Mouse (Mus musculus) neural tube, embryonic 11.5 days (tissue): ENCODE measurements at regions not wholly inside any gene's neighbourhood (a gene's known extent, or its start where the extent isn't known, plus 50 kb on each side); places are given as distances from the start of the nearest gene placed in this dataset.
"Not testable (repeated sequence)": the region's sequence is repeated elsewhere in the genome, so short reads cannot be mapped to it uniquely, and the experiment has no call there.

Source experiments
- ATAC-seq: fragments of 200-750 bp; cut with Nextera tagmentation; 2 replicates; pipeline ENCODE4 v1.8.0; 2017; ENCODE audit warnings: moderate number of reproducible peaks, mild to moderate bottlenecking, moderate TSS enrichment, moderate library complexity; ENCODE audit not compliant: insufficient read depth, low FRiP score, low TSS enrichment
- DNase-seq: peaks from one replicate; pipeline ENCODE4 v3.0.0-alpha.2; 2015; ENCODE audit warnings: low spot score
- H3K27ac ChIP-seq: fragments of 300-500 bp; sonication (generic); 2 replicates; pipeline ENCODE4 v1.5.1; 2014; ENCODE audit warnings: low read depth, mild to moderate bottlenecking, low read length
- H3K27me3 ChIP-seq: fragments of 300-500 bp; sonication (generic); 2 replicates; pipeline ENCODE4 v1.6.1; 2014; ENCODE audit warnings: mild to moderate bottlenecking, low read length, mixed read lengths; ENCODE audit not compliant: control insufficient read depth, insufficient read depth
- H3K36me3 ChIP-seq: fragments of 300-500 bp; sonication (generic); 2 replicates; pipeline ENCODE4 v1.6.1; 2014; ENCODE audit warnings: mild to moderate bottlenecking, low read length, moderate library complexity, mixed read lengths; ENCODE audit not compliant: control insufficient read depth, insufficient read depth
- H3K4me1 ChIP-seq: fragments of 300-500 bp; sonication (generic); 2 replicates; pipeline ENCODE4 v1.6.1; 2014; ENCODE audit warnings: low read length, mixed read lengths; ENCODE audit not compliant: control insufficient read depth, insufficient read depth
- H3K4me2 ChIP-seq: fragments of 300-500 bp; sonication (generic); 2 replicates; pipeline ENCODE4 v1.6.1; 2014; ENCODE audit warnings: low read depth, mild to moderate bottlenecking, moderate library complexity
- H3K4me3 ChIP-seq: fragments of 300-500 bp; sonication (generic); 2 replicates; pipeline ENCODE4 v1.5.1; 2014; ENCODE audit warnings: low read depth, low read length
- H3K9ac ChIP-seq: fragments of 300-500 bp; sonication (generic); 2 replicates; pipeline ENCODE4 v1.6.1; 2014; ENCODE audit warnings: mild to moderate bottlenecking, low read length
- H3K9me3 ChIP-seq: fragments of 300-500 bp; sonication (generic); 2 replicates; pipeline ENCODE4 v1.6.1; 2016; ENCODE audit warnings: low read length; ENCODE audit not compliant: control insufficient read depth
- WGBS: fragments of 180-500 bp; shearing (Covaris S2); extraction: QIAGEN DNeasy Blood & Tissue Kit; methylation state at CpG from one replicate; pipeline ENCODE4 v1.1.7; 2014; 5-methylcytosine and 5-hydroxymethylcytosine counted together

DNA sequence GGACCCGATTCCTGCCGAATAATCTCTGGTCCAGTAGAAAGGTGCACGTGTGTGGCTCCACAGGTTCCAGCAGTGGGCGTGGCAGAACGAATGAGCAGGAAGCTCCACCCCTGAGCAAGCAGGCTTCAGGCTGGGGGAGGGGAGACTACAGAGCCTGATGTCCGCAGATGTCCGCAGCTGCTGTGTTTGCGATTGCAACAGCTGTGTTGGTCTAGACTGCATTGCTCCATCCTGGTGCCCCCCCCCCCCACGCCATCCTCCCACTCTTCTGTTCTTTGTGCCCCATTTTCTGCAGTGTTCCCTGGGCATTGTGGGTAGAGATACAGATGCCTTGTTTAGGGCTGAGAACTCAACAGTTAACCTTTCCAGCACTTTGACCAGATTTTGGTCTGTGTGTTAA is 150.3 kb upstream of the Trpc7 start:
- not testable (repeated sequence) for H3K9me3 ChIP-seq, H3K4me2 ChIP-seq, H3K4me1 ChIP-seq, H3K9ac ChIP-seq, ATAC-seq, H3K4me3 ChIP-seq, H3K27ac ChIP-seq, DNase-seq, H3K36me3 ChIP-seq, H3K27me3 ChIP-seq
- 17% methylated on average over 4 of the region's 9 CpGs for WGBS

DNA sequence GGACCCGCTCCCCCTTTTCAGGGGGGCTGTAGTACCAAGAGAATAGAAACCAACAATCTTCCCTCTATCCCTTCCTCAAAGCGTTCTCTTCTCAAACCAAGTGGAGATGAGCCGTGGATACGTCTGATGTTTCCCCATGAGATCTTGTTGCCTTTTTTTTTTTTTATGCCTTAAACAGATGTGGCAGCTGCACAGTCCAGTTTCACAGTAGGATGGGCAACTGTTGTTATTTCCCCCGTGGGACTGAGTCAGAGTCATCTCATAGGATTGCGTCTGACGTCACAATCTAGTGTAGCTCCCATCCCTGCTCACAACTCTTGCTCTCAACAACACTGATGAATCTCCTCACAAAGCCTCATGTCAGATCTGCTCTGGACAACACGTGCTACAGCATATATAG is 148.7 kb upstream of the Trpc7 start:
- Histone ChIP-seq H3K36me3 (no peaks in the 10 kb centered on the region), H3K4me1 (no peaks in the 10 kb centered on the region), H3K9ac (no peak overlapping the region), H3K27me3 (no peaks in the 10 kb centered on the region), H3K9me3 (no peaks in the 10 kb centered on the region), H3K4me2 (no peak overlapping the region), H3K27ac (no peak overlapping the region), H3K4me3 (no peak overlapping the region)
- 75% methylated on average over 8 of the region's 8 CpGs for WGBS
- DNase-seq, result no peak
- no peak for ATAC-seq

DNA sequence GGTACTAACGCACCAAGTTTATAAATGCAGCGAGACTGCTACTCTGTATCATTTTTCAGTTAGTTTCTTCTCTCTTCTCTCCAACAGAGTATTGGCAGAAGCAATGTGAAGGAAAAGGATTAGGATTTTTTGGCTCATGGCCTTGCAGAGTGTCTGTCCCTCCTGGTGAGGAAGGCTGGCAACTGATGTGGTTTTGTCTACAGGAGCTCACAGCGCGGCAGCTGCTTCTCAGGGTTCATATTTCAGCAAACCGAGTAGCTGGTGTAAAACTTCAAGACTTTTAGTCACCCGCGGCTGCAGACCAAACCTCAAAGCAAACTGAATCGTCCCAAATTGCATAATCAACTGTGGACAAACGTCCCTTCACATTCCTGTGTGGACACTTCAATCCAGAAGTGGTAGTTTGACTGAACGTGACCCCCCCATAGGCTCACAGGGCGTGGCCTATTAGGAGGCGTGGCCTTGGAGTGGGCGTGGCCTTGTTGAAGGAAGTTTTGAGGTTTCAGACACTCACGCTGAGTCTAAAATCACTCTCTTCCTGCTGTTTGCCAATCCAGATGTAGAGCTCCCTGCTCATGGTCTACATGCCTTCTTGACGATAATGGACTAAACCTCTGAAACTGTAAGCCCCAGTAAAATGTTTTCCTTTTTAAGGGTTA is 147.7 kb upstream of the Trpc7 start:
- Histone ChIP-seq H3K4me1 (no peaks in the 10 kb centered on the region), H3K9ac (no peak overlapping the region), H3K27me3 (no peaks in the 10 kb centered on the region), H3K27ac (no peak overlapping the region), H3K4me3 (no peak overlapping the region), H3K9me3 (no peaks in the 10 kb centered on the region), H3K36me3 (no peaks in the 10 kb centered on the region), H3K4me2 (no peak overlapping the region)
- DNase-seq (no peak), ATAC-seq (no peak)
- 85% methylated on average over 15 of the region's 15 CpGs for WGBS

DNA sequence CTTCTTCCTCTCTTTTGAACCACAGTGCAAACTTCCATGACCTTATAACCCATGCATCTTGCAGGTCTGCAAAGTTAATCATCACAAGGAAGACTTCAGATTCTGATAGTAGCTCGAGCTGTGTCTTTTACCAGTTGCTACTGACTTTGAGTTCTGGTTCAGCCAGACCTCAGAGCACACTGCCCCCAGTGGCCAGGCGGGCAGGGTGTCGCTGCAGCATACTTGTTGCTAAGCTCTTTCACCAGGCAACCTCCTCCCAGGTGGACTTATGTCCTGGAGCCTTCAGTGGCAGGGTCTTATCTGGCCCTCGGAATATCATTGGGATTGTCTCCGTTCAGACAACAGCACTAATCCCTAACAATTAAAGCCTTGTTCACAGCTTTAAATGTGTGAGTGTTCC is 146.7 kb upstream of the Trpc7 start:
- ATAC-seq (no peak), DNase-seq (no peak)
- Histone ChIP-seq H3K4me2 (no peak overlapping the region), H3K4me1 (no peaks in the 10 kb centered on the region), H3K4me3 (no peak overlapping the region), H3K36me3 (no peaks in the 10 kb centered on the region), H3K27ac (no peak overlapping the region), H3K27me3 (no peaks in the 10 kb centered on the region), H3K9me3 (no peaks in the 10 kb centered on the region), H3K9ac (no peak overlapping the region)
- WGBS, result 71% methylated on average over 5 of the region's 5 CpGs

GRCm38 (mm10) chr13:57032871-57033270 is 137.1 kb upstream of the Trpc7 start:
- no peaks in the 10 kb centered on the region for H3K9me3 ChIP-seq
- no peak overlapping the region for H3K27ac ChIP-seq
- no peak for ATAC-seq
- no peaks in the 10 kb centered on the region for H3K4me1 ChIP-seq
- H3K4me2 ChIP-seq, result no peak overlapping the region
- WGBS, result 19% methylated on average over 4 of the region's 4 CpGs
- H3K4me3 ChIP-seq, result no peak overlapping the region
- H3K27me3 ChIP-seq, result no peaks in the 10 kb centered on the region
- H3K36me3 ChIP-seq, result no peaks in the 10 kb centered on the region
- H3K9ac ChIP-seq, result no peak overlapping the region
- no peak for DNase-seq

GRCm38 (mm10) chr13:57017553-57018341 is 122.0 kb upstream of the Trpc7 start:
- H3K9ac ChIP-seq, result no peak overlapping the region
- peak; percentile 28 for DNase-seq
- 69% methylated on average over 11 of the region's 11 CpGs for WGBS

GRCm38 (mm10) chr13:57016465-57017272 is 120.9 kb upstream of the Trpc7 start:
- Histone ChIP-seq H3K9ac (no peak overlapping the region), H3K9me3 (no peaks in the 10 kb centered on the region), H3K27ac (no peak overlapping the region), H3K4me1 (no peaks in the 10 kb centered on the region), H3K4me3 (no peak overlapping the region), H3K4me2 (no peak overlapping the region), H3K36me3 (no peaks in the 10 kb centered on the region), H3K27me3 (no peaks in the 10 kb centered on the region)
- no peak for DNase-seq
- ATAC-seq, result no peak
- 65% methylated on average over 13 of the region's 13 CpGs for WGBS

More at GRCm38 (mm10) chr13:57017553-57018341, 122.0 kb upstream of the Trpc7 start:
- Histone ChIP-seq H3K4me2 (no peak overlapping the region), H3K9me3 (no peaks in the 10 kb centered on the region), H3K4me3 (no peak overlapping the region), H3K36me3 (no peaks in the 10 kb centered on the region), H3K27ac (no peak overlapping the region), H3K27me3 (no peaks in the 10 kb centered on the region), H3K4me1 (no peaks in the 10 kb centered on the region)
- ATAC-seq, result no peak

DNA sequence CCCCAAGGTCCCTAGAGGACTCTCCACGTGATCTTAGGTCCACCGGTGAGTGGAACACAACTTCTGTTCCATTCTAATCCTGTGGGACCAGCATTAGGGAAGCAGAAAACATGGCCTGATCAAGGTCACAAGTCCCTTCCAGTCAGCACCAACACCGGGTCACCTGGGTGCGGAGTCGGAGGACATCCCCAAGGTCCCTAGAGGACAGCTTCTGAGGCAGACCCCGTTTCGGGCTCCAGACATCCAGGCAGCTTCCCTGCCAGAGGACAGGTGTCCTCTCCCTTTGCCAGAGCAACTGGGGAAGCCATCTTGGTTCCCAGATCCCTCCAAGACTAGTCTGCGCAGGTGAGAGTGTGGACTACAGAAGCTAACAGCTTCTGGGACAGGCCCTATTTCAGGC is 111.4 kb upstream of the Trpc7 start:
- H3K4me2 ChIP-seq, H3K27ac ChIP-seq, H3K27me3 ChIP-seq, ATAC-seq, H3K36me3 ChIP-seq, H3K4me1 ChIP-seq, H3K9me3 ChIP-seq, H3K4me3 ChIP-seq, H3K9ac ChIP-seq, DNase-seq: not testable (repeated sequence)
- 93% methylated on average over 8 of the region's 8 CpGs for WGBS
